Mouse (Mus musculus) gastrocnemius, adult 2 months (tissue): ENCODE results near the gene Hoxa7. TPM values are rescaled to one million over a fixed set of nuclear protein-coding genes. Genes with fewer than 3 reads are reported as not detected.

ENCODE experiments used
- DNase-seq: peaks from one replicate; pipeline ENCODE4 v3.0.0; 2022
- H3K27ac ChIP-seq: fragments of 200-600 bp; 2 replicates; pipeline ENCODE4 v1.8.1; 2022; ENCODE audit warnings: mild to moderate bottlenecking
- H3K4me3 ChIP-seq: fragments of 200-600 bp; 2 replicates; pipeline ENCODE4 v1.8.1; 2022; ENCODE audit warnings: mild to moderate bottlenecking, moderate library complexity
- CTCF ChIP-seq: fragments of 200-600 bp; IDR thresholded peaks from 2 replicates; pipeline ENCODE4 v1.8.1; 2022; ENCODE audit warnings: antibody characterized with exemption, mild to moderate bottlenecking, moderate library complexity
- intact Hi-C: fragments of 180-260 bp; cut with DNase I; formaldehyde crosslinking; loops from one replicate; pipeline ENCODE4 v1.15.1; 2025
- total RNA-seq, 2 experiments: library from RNA; stranded (reverse); gene quantifications; 2 replicates each; pipeline ENCODE4 v1.2.3; 2021

The Hoxa7 gene
- total RNA-seq, 2 experiments from 2014 or later = 4.7 to 5.0 TPM

- intact Hi-C loops = no loop called here
- Histone ChIP-seq H3K27ac (no peak overlapping the region), H3K4me3 (no peak overlapping the region)
- no peak for TF ChIP-seq CTCF
- DNase-seq = no peak
Observed at GRCm38 (mm10) chr6:52242801-52243332, 21.2 kb upstream of the Hoxa7 start.

GRCm38 (mm10) chr6:52241001-52241621, 19.5 kb upstream of the Hoxa7 start:
- DNase-seq = no peak
- H3K27ac ChIP-seq = peak overlapping the region; percentile 93
- intact Hi-C loops = no loop called here
- H3K4me3 ChIP-seq = peak overlapping the region; percentile 73
- TF ChIP-seq CTCF = no peak

- peak; percentile 94 for DNase-seq
- Histone ChIP-seq H3K4me3 (peak within 1 kb of the TSS; percentile 73), H3K27ac (peak within 1 kb of the TSS; percentile 93)
- intact Hi-C loops = no loop called here
- peak; percentile 96 for TF ChIP-seq CTCF
Observed at GRCm38 (mm10) chr6:52240389-52241000, 18.8 kb upstream of the Hoxa7 start, which contains the start of gene Hoxa10. Gene Hoxa10 (minus strand): TSS chr6:52240854.

GRCm38 (mm10) chr6:52239625-52240388, 18.2 kb upstream of the Hoxa7 start:
- TF ChIP-seq CTCF = no peak
- peak overlapping the region; percentile 93 for H3K27ac ChIP-seq
- peak; percentile 59 for DNase-seq
- peak overlapping the region; percentile 73 for H3K4me3 ChIP-seq
- intact Hi-C loops = no loop called here

GRCm38 (mm10) chr6:52238976-52239375, 17.3 kb upstream of the Hoxa7 start:
- Histone ChIP-seq H3K27ac (peak overlapping the region; percentile 93), H3K4me3 (peak overlapping the region; percentile 73)
- intact Hi-C loops = no loop called here
- no peak for TF ChIP-seq CTCF
- DNase-seq = no peak

- intact Hi-C loops = no loop called here
- peak overlapping the region; percentile 73 for H3K4me3 ChIP-seq
- no peak for TF ChIP-seq CTCF
- H3K27ac ChIP-seq = peak overlapping the region; percentile 93
- DNase-seq = no peak
Observed at GRCm38 (mm10) chr6:52238155-52238545, 16.5 kb upstream of the Hoxa7 start.

GRCm38 (mm10) chr6:52237346-52238154, 15.9 kb upstream of the Hoxa7 start:
- TF ChIP-seq CTCF = no peak
- Histone ChIP-seq H3K4me3 (peak overlapping the region; percentile 73), H3K27ac (peak overlapping the region; percentile 93)
- intact Hi-C loops = no loop called here
- peak; percentile 43 for DNase-seq

GRCm38 (mm10) chr6:52236806-52237205, 15.2 kb upstream of the Hoxa7 start:
- H3K4me3 ChIP-seq = peak overlapping the region; percentile 73
- intact Hi-C loops = no loop called here
- DNase-seq = no peak

GRCm38 (mm10) chr6:52235866-52236265, 14.2 kb upstream of the Hoxa7 start:
- no peak for DNase-seq
- Histone ChIP-seq H3K27ac (peak overlapping the region; percentile 93), H3K4me3 (peak overlapping the region; percentile 73)
- intact Hi-C loops = no loop called here
- no peak for TF ChIP-seq CTCF

More at GRCm38 (mm10) chr6:52236806-52237205, 15.2 kb upstream of the Hoxa7 start:
- no peak for TF ChIP-seq CTCF
- H3K27ac ChIP-seq = peak overlapping the region; percentile 93

- peak overlapping the region; percentile 93 for H3K27ac ChIP-seq
- no peak for DNase-seq
- H3K4me3 ChIP-seq = peak overlapping the region; percentile 76
- TF ChIP-seq CTCF = no peak
- intact Hi-C loops = no loop called here
Observed at GRCm38 (mm10) chr6:52235267-52235666, 13.6 kb upstream of the Hoxa7 start.

GRCm38 (mm10) chr6:52234428-52235140, 12.9 kb upstream of the Hoxa7 start:
- DNase-seq = peak; percentile 78
- intact Hi-C loops = no loop called here
- no peak for TF ChIP-seq CTCF
- H3K4me3 ChIP-seq = peak overlapping the region; percentile 76
- H3K27ac ChIP-seq = peak overlapping the region; percentile 93
